Mouse (Mus musculus) hindbrain, embryonic 16.5 days (tissue): Measurements from ENCODE around the gene Tmem223. TPM values are rescaled to one million over a fixed set of nuclear protein-coding genes. Genes with fewer than 3 reads are reported as not detected.

Experiments used
- microRNA-seq: library from miRNA; unstranded; fragments of <30 nt; microRNA quantifications from one replicate; pipeline ENCODE4, GENCODE M21; 2017
- polyA plus RNA-seq: library from polyadenylated mRNA; unstranded; fragments of >200 nt; fragmentation: Nextera tagmentation; extraction: Ambion mirVana; gene quantifications from 2 replicates; pipeline ENCODE4 v1.2.1, GENCODE M21; 2015

Tmem223 gene
- polyA plus RNA-seq, 1 experiment from 2014 or later: 200 TPM

Small RNA genes within 50 kb of the gene (microRNA-seq; reads per million reads assigned to microRNA genes)
- not detected for gene Mir6992

Other genes with a start within 250 kb of the Tmem223 start
- gene Slc22a8, start 179.7 kb upstream of the Tmem223 start, polyA plus RNA-seq: 15.9 and 16.1 TPM in 2 replicates
- 8.7 and 14.9 TPM in 2 replicates for gene Slc22a6, start 153.0 kb upstream of the Tmem223 start, polyA plus RNA-seq
- 0.66 and 0.72 TPM in 2 replicates for gene Chrm1, start 107.2 kb upstream of the Tmem223 start, polyA plus RNA-seq
- 183 and 191 TPM in 2 replicates for gene Slc3a2, start 47.6 kb upstream of the Tmem223 start, polyA plus RNA-seq
- 89.6 and 92.0 TPM in 2 replicates for gene Wdr74, start 35.2 kb upstream of the Tmem223 start, polyA plus RNA-seq
- gene 1700092M07Rik, start 30.3 kb upstream of the Tmem223 start, polyA plus RNA-seq: 1.5 and 1.6 TPM in 2 replicates
- 109 and 119 TPM in 2 replicates for gene Stx5a, start 29.6 kb upstream of the Tmem223 start, polyA plus RNA-seq
- gene Nxf1, start 13.9 kb upstream of the Tmem223 start, polyA plus RNA-seq: 120 and 140 TPM in 2 replicates
- 30.4 and 32.1 TPM in 2 replicates for gene Tmem179b, start 3.5 kb downstream of the Tmem223 start, polyA plus RNA-seq
- 31.7 and 33.1 TPM in 2 replicates for gene Taf6l, start 15.4 kb downstream of the Tmem223 start, polyA plus RNA-seq
- 136 and 147 TPM in 2 replicates for gene Polr2g, start 27.6 kb downstream of the Tmem223 start, polyA plus RNA-seq
- gene Zbtb3, start 31.6 kb downstream of the Tmem223 start, polyA plus RNA-seq: 8.0 and 8.1 TPM in 2 replicates
- gene Ttc9c, start 48.3 kb downstream of the Tmem223 start, polyA plus RNA-seq: 51.6 and 54.3 TPM in 2 replicates
- 5.1 and 5.8 TPM in 2 replicates for gene Hnrnpul2, start 49.0 kb downstream of the Tmem223 start, polyA plus RNA-seq
- gene AC129217.1, start 58.8 kb downstream of the Tmem223 start, polyA plus RNA-seq: not detected in 2 replicates
- gene Bscl2, start 66.5 kb downstream of the Tmem223 start, polyA plus RNA-seq: 117 TPM in 2 replicates
- gene Gng3, start 68.2 kb downstream of the Tmem223 start, polyA plus RNA-seq: 477 and 526 TPM in 2 replicates
- gene Lrrn4cl, start 79.8 kb downstream of the Tmem223 start, polyA plus RNA-seq: 0.94 and 1.2 TPM in 2 replicates
- 147 and 151 TPM in 2 replicates for gene Ubxn1, start 100.5 kb downstream of the Tmem223 start, polyA plus RNA-seq
- gene Uqcc3, start 109.9 kb downstream of the Tmem223 start, polyA plus RNA-seq: 58.5 and 61.5 TPM in 2 replicates
- 27.5 and 35.0 TPM in 2 replicates for gene Lbhd1, start 112.7 kb downstream of the Tmem223 start, polyA plus RNA-seq
- gene Gm49403, start 112.9 kb downstream of the Tmem223 start, polyA plus RNA-seq: not detected in 2 replicates
- 44.3 and 46.5 TPM in 2 replicates for gene 1810009A15Rik, start 117.9 kb downstream of the Tmem223 start, polyA plus RNA-seq
- gene Gm49416, start 117.9 kb downstream of the Tmem223 start, polyA plus RNA-seq: not detected in 2 replicates
- gene Ints5, start 122.0 kb downstream of the Tmem223 start, polyA plus RNA-seq: 31.1 and 35.2 TPM in 2 replicates
- gene Ganab, start 127.1 kb downstream of the Tmem223 start, polyA plus RNA-seq: 72.1 and 84.5 TPM in 2 replicates
- gene B3gat3, start 149.4 kb downstream of the Tmem223 start, polyA plus RNA-seq: 98.3 and 99.5 TPM in 2 replicates
- 2.9 and 3.0 TPM in 2 replicates for gene Rom1, start 158.4 kb downstream of the Tmem223 start, polyA plus RNA-seq
- 10.3 and 11.3 TPM in 2 replicates for gene Eml3, start 158.6 kb downstream of the Tmem223 start, polyA plus RNA-seq
- gene Mta2, start 170.9 kb downstream of the Tmem223 start, polyA plus RNA-seq: 91.3 and 103 TPM in 2 replicates
- 23.9 and 26.3 TPM in 2 replicates for gene Tut1, start 182.9 kb downstream of the Tmem223 start, polyA plus RNA-seq
- gene Eef1g, start 196.0 kb downstream of the Tmem223 start, polyA plus RNA-seq: 284 and 301 TPM in 2 replicates
- gene Ahnak, start 218.3 kb downstream of the Tmem223 start, polyA plus RNA-seq: 3.5 and 4.8 TPM in 2 replicates